Mouse (Mus musculus) midbrain, embryonic 13.5 days (tissue): Measurements from ENCODE around the gene Efcc1. TPM values are rescaled to one million over a fixed set of nuclear protein-coding genes. Genes with fewer than 3 reads are reported as not detected.

Experiments used
- ATAC-seq: fragments of 200-750 bp; cut with Nextera tagmentation; 2 replicates; pipeline ENCODE4 v1.8.0; 2017; ENCODE audit warnings: mild to moderate bottlenecking, moderate TSS enrichment, moderate library complexity
- H3K27ac ChIP-seq: fragments of 300-500 bp; sonication (generic); 2 replicates; pipeline ENCODE4 v1.5.1; 2015; ENCODE audit warnings: inconsistent platforms, mild to moderate bottlenecking, moderate library complexity
- H3K27me3 ChIP-seq: fragments of 300-500 bp; sonication (generic); 2 replicates; pipeline ENCODE4 v1.6.1; 2015; ENCODE audit warnings: mild to moderate bottlenecking, inconsistent platforms
- H3K36me3 ChIP-seq: fragments of 300-500 bp; sonication (generic); 2 replicates; pipeline ENCODE4 v1.6.1; 2015; ENCODE audit warnings: mild to moderate bottlenecking, inconsistent platforms
- H3K4me1 ChIP-seq: fragments of 300-500 bp; sonication (generic); replicated peaks from 2 replicates; pipeline ENCODE4 v1.6.1; 2015; ENCODE audit warnings: inconsistent platforms
- H3K4me2 ChIP-seq: fragments of 300-500 bp; sonication (generic); replicated peaks from 2 replicates; pipeline ENCODE4 v1.6.1; 2015; ENCODE audit warnings: moderate library complexity, mild to moderate bottlenecking, inconsistent platforms
- H3K4me3 ChIP-seq: fragments of 300-500 bp; sonication (generic); replicated peaks from 2 replicates; pipeline ENCODE4 v1.5.1; 2015; ENCODE audit warnings: mild to moderate bottlenecking, inconsistent platforms
- H3K9ac ChIP-seq: fragments of 300-500 bp; sonication (generic); replicated peaks from 2 replicates; pipeline ENCODE4 v1.6.1; 2015; ENCODE audit warnings: mild to moderate bottlenecking, inconsistent platforms
- H3K9me3 ChIP-seq: fragments of 300-500 bp; sonication (generic); 2 replicates; pipeline ENCODE4 v1.6.1; 2016; ENCODE audit warnings: mild to moderate bottlenecking, inconsistent platforms
- WGBS: fragments of 180-500 bp; shearing (Covaris S2); methylation state at CpG from one replicate; pipeline ENCODE4 v1.1.7; 2015; 5-methylcytosine and 5-hydroxymethylcytosine counted together
- polyA plus RNA-seq: library from polyadenylated mRNA; unstranded; fragments of >200 nt; fragmentation: Nextera tagmentation; extraction: Ambion mirVana; gene quantifications from 2 replicates; pipeline ENCODE4 v1.2.1, GENCODE M21; 2015

Efcc1 gene
- polyA plus RNA-seq, 1 experiment from 2014 or later: 4.2 TPM

- Histone ChIP-seq H3K27ac (no peak overlapping the region), H3K27me3 (peaks cover 60% of the 10 kb centered on the region), H3K36me3 (no peaks in the 10 kb centered on the region), H3K4me1 (peaks cover 38% of the 10 kb centered on the region), H3K9me3 (no peaks in the 10 kb centered on the region), H3K4me3 (peak overlapping the region; percentile 51), H3K9ac (peak overlapping the region; percentile 52), H3K4me2 (peak overlapping the region; percentile 68)
- 1% methylated on average over 51 of the region's 53 CpGs for WGBS
- peak; percentile 22; the same call in 1 of the 2 replicates for ATAC-seq
These were observed 1.7 kb downstream of the Efcc1 start for GRCm38 (mm10) chr6:87732151-87733011.

DNA sequence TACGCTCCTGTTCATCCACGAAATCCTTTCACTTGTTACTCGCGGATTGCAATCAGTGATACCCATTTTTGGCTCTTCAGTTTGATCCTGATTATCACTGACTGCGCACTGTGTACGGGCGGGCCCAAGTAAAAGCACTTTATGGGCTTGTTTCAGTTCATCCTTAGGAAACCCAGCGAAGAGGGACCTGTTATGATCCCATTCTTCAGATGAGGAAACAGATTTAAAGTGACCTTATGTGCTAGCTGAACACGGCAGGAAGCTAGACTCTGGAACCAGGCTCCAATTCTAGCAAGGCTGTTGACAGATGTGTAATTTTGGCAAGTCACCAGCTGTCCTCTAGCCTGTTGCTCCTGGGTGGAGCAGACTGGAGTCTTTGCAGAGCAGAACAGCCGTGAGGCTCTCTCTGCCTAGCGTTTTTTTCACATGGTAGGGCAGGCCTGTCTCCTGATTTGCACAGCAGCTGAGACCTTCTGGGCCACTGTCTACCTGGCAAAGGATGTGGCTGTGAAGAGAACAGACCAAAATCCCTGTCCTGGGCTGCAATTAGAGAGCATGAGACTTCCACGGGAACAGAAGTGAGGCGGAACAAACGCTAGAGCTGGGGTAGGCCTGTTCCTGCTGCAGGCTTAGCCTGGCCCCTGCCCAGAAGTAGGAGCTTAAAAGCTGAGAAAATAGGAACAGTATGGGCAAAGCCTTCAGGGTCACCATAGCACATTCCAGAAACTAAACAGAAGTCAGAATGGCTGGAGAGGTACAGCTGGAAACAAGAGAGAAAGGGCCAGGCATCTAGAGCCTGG lies 2.7 kb downstream of the Efcc1 start:
- Histone ChIP-seq H3K36me3 (no peaks in the 10 kb centered on the region), H3K27me3 (peaks cover 56% of the 10 kb centered on the region), H3K4me1 (peaks cover 45% of the 10 kb centered on the region), H3K9me3 (no peaks in the 10 kb centered on the region), H3K9ac (peak overlapping the region; percentile 52), H3K4me3 (peak overlapping the region; percentile 51), H3K27ac (no peak overlapping the region), H3K4me2 (peak overlapping the region; percentile 68)
- 27% methylated on average over 14 of the region's 14 CpGs for WGBS
- ATAC-seq: no peak

DNA sequence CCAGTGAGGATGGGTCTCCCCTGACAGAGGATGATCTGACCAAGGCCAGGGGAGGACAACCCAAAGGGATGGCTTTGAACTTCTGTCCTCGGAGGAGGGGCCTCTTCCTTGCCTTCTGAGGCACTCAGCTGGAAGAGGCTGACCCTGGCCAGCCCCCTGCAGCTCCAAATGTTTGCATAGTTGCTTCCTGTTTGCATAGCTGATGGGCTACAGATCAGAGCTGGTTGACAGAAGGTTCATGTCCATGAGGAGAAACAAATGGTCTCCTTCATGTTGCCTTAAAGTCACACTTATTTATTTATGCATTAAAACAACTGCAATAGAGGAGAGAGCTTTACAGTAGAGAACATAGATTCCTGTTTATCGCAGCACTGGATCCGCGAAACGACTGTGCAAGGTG lies 3.5 kb downstream of the Efcc1 start:
- no peaks in the 10 kb centered on the region for H3K9me3 ChIP-seq
- H3K27me3 ChIP-seq: peaks cover 51% of the 10 kb centered on the region
- H3K27ac ChIP-seq: no peak overlapping the region
- peaks cover 49% of the 10 kb centered on the region for H3K4me1 ChIP-seq
- no peaks in the 10 kb centered on the region for H3K36me3 ChIP-seq
- H3K4me3 ChIP-seq: no peak overlapping the region
- H3K4me2 ChIP-seq: no peak overlapping the region
- WGBS: 70% methylated on average over 5 of the region's 5 CpGs
- no peak overlapping the region for H3K9ac ChIP-seq
- ATAC-seq: no peak

GRCm38 (mm10) chr6:87736923-87737322 lies 6.3 kb downstream of the Efcc1 start:
- no peaks in the 10 kb centered on the region for H3K36me3 ChIP-seq
- H3K4me3 ChIP-seq: no peak overlapping the region
- H3K4me2 ChIP-seq: no peak overlapping the region
- no peak overlapping the region for H3K9ac ChIP-seq
- peaks cover 30% of the 10 kb centered on the region for H3K4me1 ChIP-seq
- no peak overlapping the region for H3K27ac ChIP-seq
- peaks cover 26% of the 10 kb centered on the region for H3K27me3 ChIP-seq
- H3K9me3 ChIP-seq: no peaks in the 10 kb centered on the region
- ATAC-seq: no peak
- WGBS: 84% methylated on average over 4 of the region's 4 CpGs

DNA sequence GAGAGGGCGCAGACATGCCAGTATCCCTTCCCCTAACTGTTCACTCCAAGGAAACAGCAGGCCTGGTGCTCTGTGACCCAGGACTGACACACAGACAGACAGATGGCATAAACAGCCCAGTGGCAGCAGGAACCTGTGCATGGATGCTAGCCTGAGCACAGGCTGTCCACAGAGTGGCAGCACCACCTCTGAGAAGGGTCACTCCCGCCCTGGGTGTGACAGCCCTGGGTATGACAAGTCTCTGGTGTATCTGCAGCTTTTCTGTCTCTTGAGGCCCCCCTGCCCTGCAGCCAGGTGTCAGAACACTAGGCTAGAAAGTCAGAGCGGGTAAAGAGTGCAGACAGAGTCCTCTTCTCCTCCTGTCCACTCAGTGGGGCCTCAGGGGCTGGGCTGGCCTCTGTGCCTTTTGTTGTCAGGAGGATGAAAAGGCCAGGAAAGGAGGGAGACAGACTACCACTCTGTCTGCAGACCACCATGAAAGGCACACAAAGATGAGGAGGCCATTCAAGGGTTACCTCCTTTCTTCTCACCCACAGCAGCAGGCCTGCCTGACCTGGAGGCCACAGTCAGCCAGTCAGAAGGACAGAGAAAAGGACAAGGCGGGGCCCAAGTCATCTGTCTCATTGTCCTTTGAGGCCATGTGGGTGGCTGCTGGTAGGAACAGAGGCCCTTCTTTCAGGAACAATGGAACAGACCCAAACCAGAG lies 7.4 kb downstream of the Efcc1 start:
- Histone ChIP-seq H3K4me2 (no peak overlapping the region), H3K27me3 (peaks cover 14% of the 10 kb centered on the region), H3K4me3 (no peak overlapping the region), H3K4me1 (peaks cover 20% of the 10 kb centered on the region), H3K36me3 (no peaks in the 10 kb centered on the region), H3K9ac (no peak overlapping the region), H3K9me3 (no peaks in the 10 kb centered on the region), H3K27ac (no peak overlapping the region)
- peak; percentile 46 for ATAC-seq
- whole genome bisulfite sequencing: 21% methylated on average over 4 of the region's 4 CpGs

DNA sequence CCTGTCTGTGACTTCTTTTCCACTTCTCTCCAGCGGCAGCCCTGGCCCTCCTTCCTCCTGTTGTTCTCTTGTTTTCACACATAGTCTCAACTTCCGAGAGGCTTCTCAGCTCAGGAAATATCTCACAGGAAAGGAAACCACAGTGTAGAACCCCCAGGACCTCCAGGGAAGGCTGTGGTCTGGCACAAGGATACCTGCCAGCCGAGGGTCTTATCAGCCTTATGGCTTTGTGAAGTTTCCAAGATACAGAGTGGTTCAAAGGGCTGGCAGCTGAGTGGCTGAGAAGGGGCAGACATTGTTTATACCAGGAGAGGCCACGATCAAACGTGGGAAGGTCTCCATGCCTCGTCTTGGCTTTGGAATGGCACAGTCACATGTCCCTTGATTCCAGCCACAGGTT lies 9.2 kb downstream of the Efcc1 start:
- 68% methylated on average over 6 of the region's 6 CpGs for WGBS
- H3K4me1 ChIP-seq: peaks cover 11% of the 10 kb centered on the region
- no peak overlapping the region for H3K9ac ChIP-seq
- no peaks in the 10 kb centered on the region for H3K9me3 ChIP-seq
- no peak overlapping the region for H3K27ac ChIP-seq
- H3K4me3 ChIP-seq: no peak overlapping the region
- H3K27me3 ChIP-seq: no peaks in the 10 kb centered on the region; the same call in 1 of the 2 replicates
- no peak overlapping the region for H3K4me2 ChIP-seq
- no peaks in the 10 kb centered on the region for H3K36me3 ChIP-seq
- no peak for ATAC-seq

DNA sequence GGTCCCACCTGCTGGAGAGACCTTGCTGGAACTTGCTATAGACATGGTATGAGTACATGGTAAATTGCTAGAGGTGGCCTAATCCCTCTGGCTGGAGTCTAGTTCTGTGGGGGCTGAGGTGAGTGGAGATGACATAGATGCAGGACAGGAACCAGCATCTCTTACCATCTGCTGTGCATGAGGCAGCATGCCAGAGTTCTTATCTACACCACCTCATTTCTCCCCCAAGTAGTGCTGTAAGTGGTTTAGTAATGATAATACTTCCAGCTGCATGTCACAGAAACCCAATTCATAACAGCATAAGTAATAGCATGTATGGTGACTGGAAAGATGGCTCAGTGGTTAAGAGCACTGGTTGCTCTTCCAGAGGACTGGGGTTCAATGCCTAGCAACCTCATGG lies 9.8 kb downstream of the Efcc1 start:
- Histone ChIP-seq H3K27me3 (no peaks in the 10 kb centered on the region), H3K4me3 (no peak overlapping the region), H3K4me2 (no peak overlapping the region), H3K36me3 (no peaks in the 10 kb centered on the region), H3K9ac (no peak overlapping the region), H3K9me3 (no peaks in the 10 kb centered on the region), H3K27ac (no peak overlapping the region), H3K4me1 (peaks cover 11% of the 10 kb centered on the region)
- no peak for ATAC-seq

- Histone ChIP-seq H3K27ac (no peak overlapping the region), H3K36me3 (no peaks in the 10 kb centered on the region), H3K27me3 (no peaks in the 10 kb centered on the region), H3K4me2 (no peak overlapping the region), H3K9me3 (no peaks in the 10 kb centered on the region), H3K4me1 (peaks cover 11% of the 10 kb centered on the region), H3K9ac (no peak overlapping the region), H3K4me3 (no peak overlapping the region)
- ATAC-seq: no peak
- 93% methylated on average over 8 of the region's 8 CpGs for WGBS
These were observed 11.3 kb downstream of the Efcc1 start for GRCm38 (mm10) chr6:87741978-87742377.

DNA sequence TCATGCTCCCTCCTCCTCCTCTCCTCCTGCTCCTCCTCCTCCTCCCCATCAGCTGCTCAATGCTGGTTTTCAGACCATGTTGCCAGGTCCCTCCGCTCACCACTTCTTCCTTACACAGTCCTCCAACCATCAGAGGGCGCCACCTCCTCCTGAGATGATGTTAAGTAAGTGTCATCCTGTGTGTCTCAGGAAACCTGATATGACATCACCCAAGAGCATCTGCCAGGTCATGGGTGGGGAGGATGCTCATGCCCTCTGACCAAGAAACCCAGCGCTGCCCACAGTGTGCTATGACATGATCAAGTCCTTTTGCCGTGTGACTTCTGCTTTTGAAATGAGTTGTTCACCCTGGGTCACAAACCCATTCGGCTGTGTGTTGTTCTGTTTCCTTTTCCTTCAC lies 12.1 kb downstream of the Efcc1 start:
- Histone ChIP-seq H3K9me3 (no peaks in the 10 kb centered on the region), H3K4me2 (no peak overlapping the region), H3K9ac (no peak overlapping the region), H3K36me3 (no peaks in the 10 kb centered on the region), H3K4me1 (peaks cover 10% of the 10 kb centered on the region), H3K4me3 (no peak overlapping the region), H3K27ac (no peak overlapping the region), H3K27me3 (no peaks in the 10 kb centered on the region)
- no peak for ATAC-seq
- 75% methylated on average over 5 of the region's 5 CpGs for WGBS

GRCm38 (mm10) chr6:87743281-87743680 lies 12.6 kb downstream of the Efcc1 start:
- no peaks in the 10 kb centered on the region for H3K36me3 ChIP-seq
- H3K4me2 ChIP-seq: no peak overlapping the region
- no peak overlapping the region for H3K27ac ChIP-seq
- no peaks in the 10 kb centered on the region for H3K9me3 ChIP-seq
- 55% methylated on average over 5 of the region's 5 CpGs for WGBS
- H3K4me1 ChIP-seq: peaks cover 5% of the 10 kb centered on the region
- H3K27me3 ChIP-seq: no peaks in the 10 kb centered on the region
- ATAC-seq: no peak
- no peak overlapping the region for H3K9ac ChIP-seq
- no peak overlapping the region for H3K4me3 ChIP-seq

GRCm38 (mm10) chr6:87744632-87745031 lies 14.0 kb downstream of the Efcc1 start:
- Histone ChIP-seq H3K9me3 (no peaks in the 10 kb centered on the region), H3K27ac (no peak overlapping the region), H3K4me1 (no peaks in the 10 kb centered on the region), H3K4me3 (no peak overlapping the region), H3K9ac (no peak overlapping the region), H3K4me2 (no peak overlapping the region), H3K27me3 (no peaks in the 10 kb centered on the region), H3K36me3 (no peaks in the 10 kb centered on the region)
- ATAC-seq: no peak
- WGBS: 91% methylated on average over 3 of the region's 3 CpGs

GRCm38 (mm10) chr6:87745301-87745700 lies 14.6 kb downstream of the Efcc1 start:
- Histone ChIP-seq H3K27me3 (no peaks in the 10 kb centered on the region), H3K36me3 (no peaks in the 10 kb centered on the region), H3K9me3 (no peaks in the 10 kb centered on the region), H3K9ac (no peak overlapping the region), H3K4me3 (no peak overlapping the region), H3K27ac (no peak overlapping the region), H3K4me1 (no peaks in the 10 kb centered on the region), H3K4me2 (no peak overlapping the region)
- no peak for ATAC-seq
- WGBS: 56% methylated on average over 1 of the region's 1 CpGs
